Mouse (Mus musculus): ENCODE measurements around the gene Gm8138. TPM values are rescaled to one million over a fixed set of nuclear protein-coding genes. Genes with fewer than 3 reads are reported as not detected.

The Gm8138 gene
- not detected for polyA plus RNA-seq (2017; shearing (Covaris generic))

DNA sequence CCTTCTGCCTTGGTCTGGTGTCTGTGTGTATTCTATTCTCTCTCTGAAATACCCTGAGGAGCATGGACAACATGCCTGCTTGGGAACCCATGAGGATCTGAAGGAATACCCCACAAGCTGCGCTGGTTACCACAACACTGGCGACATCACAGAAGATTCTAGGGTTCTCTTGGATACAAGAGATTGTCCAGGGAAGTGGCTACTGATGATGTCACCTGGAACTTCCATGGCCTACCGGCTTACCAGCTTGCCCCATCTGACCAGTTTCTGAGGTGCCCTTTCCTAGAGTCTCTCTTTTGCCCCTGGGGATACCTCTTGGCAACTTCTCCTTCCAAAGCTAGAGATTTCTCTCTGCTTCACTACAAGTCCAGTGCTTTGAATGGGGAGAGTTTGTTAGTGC lies at the start of gene Gm8138:
TSS of gene Gm8138 (minus strand) at position 101 of the 400 bp plus-strand sequence.

Other genes starting within 250 kb of the Gm8138 start
- gene Gm7233, start 236.5 kb downstream of the Gm8138 start, polyA plus RNA-seq (2017; shearing (Covaris generic)) = not detected
- not detected for gene Gm8122, start 181.0 kb downstream of the Gm8138 start, polyA plus RNA-seq (2017; shearing (Covaris generic))
- not detected for gene Gm8126, start 157.7 kb downstream of the Gm8138 start, polyA plus RNA-seq (2017; shearing (Covaris generic))
- gene Gm9732, start 141.3 kb downstream of the Gm8138 start, polyA plus RNA-seq (2017; shearing (Covaris generic)) = 0.91 TPM
- gene Gm8127, start 122.5 kb downstream of the Gm8138 start, polyA plus RNA-seq (2017; shearing (Covaris generic)) = not detected
- not detected for gene 1700001F09Rik, start 68.5 kb downstream of the Gm8138 start, polyA plus RNA-seq (2017; shearing (Covaris generic))
- not detected for gene Gm5799, start 127.2 kb upstream of the Gm8138 start, polyA plus RNA-seq (2017; shearing (Covaris generic))
- not detected for gene Gm17654, start 162.8 kb upstream of the Gm8138 start, polyA plus RNA-seq (2017; shearing (Covaris generic))
- not detected for gene Gm10375, start 191.7 kb upstream of the Gm8138 start, polyA plus RNA-seq (2017; shearing (Covaris generic))